18 mouse cellular contexts compared by ENCODE assay signal in the genomic region with DNA sequence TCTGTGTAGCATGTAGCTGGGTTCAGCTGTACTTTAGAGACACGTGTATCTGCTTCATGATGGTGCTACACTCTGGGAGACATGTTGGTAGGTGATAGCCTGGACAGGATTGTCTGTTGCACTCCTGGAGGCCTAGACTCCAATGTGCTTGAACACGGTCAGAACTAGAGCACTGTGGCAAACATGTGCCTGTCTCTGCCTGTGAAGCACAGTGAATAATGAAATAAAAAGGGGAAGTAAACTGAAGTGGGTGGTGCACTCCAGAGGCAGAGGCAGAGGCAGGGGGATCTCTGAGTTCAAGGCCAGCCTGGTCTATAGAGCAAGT. TPM values are rescaled to one million over a fixed set of nuclear protein-coding genes. Genes with fewer than 3 reads are reported as not detected.
DNase-seq lines count a peak whose midpoint lies in the region; ATAC-seq and TF ChIP-seq lines count a peak whose summit lies in the region.
"Had no signal": no experiment of that assay in that cellular context is flagged by ENCODE, and none has a peak within 500 bp of the region (broad histone marks: within the 10 kb centered on the region; RNA-seq: fewer than 3 reads in every experiment).

No protein-coding gene starts in this region.

- no peak for DNase-seq in lung, postnatal 25 days (ENCODE audit: low spot score)
- DNase-seq in CH12.LX (ENCODE audit: extremely low read depth): peak; percentile 72
- peak; percentile 68 for DNase-seq in splenic B cell, adult 2 months (ENCODE audit: low read depth, low spot score)
- no peak for DNase-seq in layer of hippocampus, postnatal 10 days (ENCODE audit: low spot score in 2 of 2)
- DNase-seq in thymus, postnatal 10 days (ENCODE audit: low spot score in 2 of 2): no peak
- no peak for DNase-seq in heart, postnatal 36 days
- DNase-seq: cerebellum, adult 11 months; gastrocnemius, adult 2 months; kidney, postnatal 14 days had no signal

- H3K79me2 ChIP-seq in CH12.LX (replicated peaks; ENCODE audit: control insufficient read depth, extremely low read depth, insufficient read depth, poor library complexity, severe bottlenecking): no peaks in the 10 kb centered on the region; the same call in 1 of the 2 replicates

- H3K9ac ChIP-seq in lung, embryonic 15.5 days: no peak overlapping the region
- peak overlapping the region; percentile 41 for H3K9ac ChIP-seq in CH12.LX (ENCODE audit: insufficient read depth, low read depth)
- H3K9ac ChIP-seq in intestine, embryonic 16.5 days (ENCODE audit: low read depth, low read length): peak overlapping the region; percentile 26; the same call in 1 of the 2 replicates
- H3K9ac ChIP-seq: embryonic facial prominence, embryonic 15.5 days; limb, embryonic 12.5 days had no signal

- dilution Hi-C loops in CH12.LX (cut with MboI; ENCODE audit: extremely low pct_ligation_motif_present, extremely low pct_unique_long_range_greater_than_20kb, low sequenced_read_pairs): no loop called here

- no peaks in the 10 kb centered on the region for H3K9me3 ChIP-seq in lung, embryonic 15.5 days
- peaks cover 6% of the 10 kb centered on the region for H3K9me3 ChIP-seq in CH12.LX (replicated peaks; ENCODE audit: low read length)
- H3K9me3 ChIP-seq in intestine, embryonic 16.5 days (ENCODE audit: control insufficient read depth, low read length): no peaks in the 10 kb centered on the region
- H3K9me3 ChIP-seq: embryonic facial prominence, embryonic 15.5 days; hindbrain, embryonic 10.5 days; limb, embryonic 12.5 days had no signal

- in situ Hi-C loops in CH12.LX (cut with MboI; ENCODE audit: low pct_ligation_motif_present, low pct_unique_long_range_greater_than_20kb, low sequenced_read_pairs): no loop called here

- TF ChIP-seq EP300 in CH12.LX (IDR thresholded peaks at IDR 0.05; ENCODE audit: low read length): no peak

- TF ChIP-seq RAD21 in CH12.LX (IDR thresholded peaks at IDR 0.05; ENCODE audit: low read depth, low read length): no peak

- no peak for TF ChIP-seq CTCF in CH12.LX (conservative IDR thresholded peaks at IDR 0.05 in 1 of 2, IDR thresholded peaks at IDR 0.05 in 1 of 2; ENCODE audit: low read depth in 2 of 2, low read length in 2 of 2)

- peaks cover 16% of the 10 kb centered on the region for H3K4me1 ChIP-seq in lung, embryonic 15.5 days
- H3K4me1 ChIP-seq in CH12.LX (ENCODE audit: control insufficient read depth in 1 of 2, insufficient read depth in 2 of 2): peaks cover 18 to 30% of the 10 kb centered on the region in 2 experiments
- H3K4me1 ChIP-seq in intestine, embryonic 16.5 days (ENCODE audit: control insufficient read depth, insufficient read depth, low read length): no peaks in the 10 kb centered on the region
- H3K4me1 ChIP-seq: embryonic facial prominence, embryonic 15.5 days; hindbrain, embryonic 10.5 days; limb, embryonic 12.5 days had no signal

- intact Hi-C loops in heart, postnatal 36 days (cut with DNase I): no loop called here

- no peak overlapping the region for H3K4me3 ChIP-seq in lung, embryonic 15.5 days
- peak overlapping the region; percentile 57 to 82 (median 79) for H3K4me3 ChIP-seq in CH12.LX (replicated peaks in 1 of 3; ENCODE audit: low read depth in 2 of 3, low read length in 2 of 3, poor library complexity in 1 of 3)
- peak overlapping the region; percentile 24 for H3K4me3 ChIP-seq in intestine, embryonic 16.5 days (ENCODE audit: low read length)
- H3K4me3 ChIP-seq: embryonic facial prominence, embryonic 15.5 days; gastrocnemius, adult 2 months; hindbrain, embryonic 10.5 days; limb, embryonic 12.5 days had no signal

- no peaks in the 10 kb centered on the region for H3K27me3 ChIP-seq in lung, embryonic 15.5 days
- no peaks in the 10 kb centered on the region for H3K27me3 ChIP-seq in CH12.LX (replicated peaks)
- H3K27me3 ChIP-seq in intestine, embryonic 16.5 days (replicated peaks; ENCODE audit: control insufficient read depth, insufficient read depth, low read length): no peaks in the 10 kb centered on the region
- H3K27me3 ChIP-seq in splenic B cell, adult 2 months (ENCODE audit: control insufficient read depth, insufficient read depth, low read length, poor library complexity, severe bottlenecking): no peaks in the 10 kb centered on the region
- H3K27me3 ChIP-seq: embryonic facial prominence, embryonic 15.5 days; limb, embryonic 12.5 days had no signal

- no peak overlapping the region for H3K4me2 ChIP-seq in lung, embryonic 15.5 days
- H3K4me2 ChIP-seq in CH12.LX (ENCODE audit: insufficient read depth, low read depth, poor library complexity, severe bottlenecking): peak overlapping the region; percentile 14
- peak overlapping the region; percentile 23; the same call in 1 of the 2 replicates for H3K4me2 ChIP-seq in intestine, embryonic 16.5 days (ENCODE audit: low read depth, low read length)
- H3K4me2 ChIP-seq: embryonic facial prominence, embryonic 15.5 days; heart, embryonic 11.5 days; limb, embryonic 12.5 days had no signal

- 0 out of 2 replicates have a peak, but pooled peaks have one; percentile 3 for ATAC-seq in lung, embryonic 15.5 days (ENCODE audit: borderline replicate concordance, extremely low read depth, low FRiP score, low TSS enrichment)
- peak; percentile 7; the same call in 1 of the 2 replicates for ATAC-seq in intestine, embryonic 16.5 days
- ATAC-seq: forebrain, embryonic 14.5 days had no signal

- 54% methylated on average over 2 of the region's 2 CpGs for WGBS in lung, embryonic 15.5 days
- WGBS in intestine, embryonic 16.5 days: 75% methylated on average over 2 of the region's 2 CpGs

- peak overlapping the region; percentile 82 for H3K27ac ChIP-seq in lung, embryonic 15.5 days
- H3K27ac ChIP-seq in CH12.LX (ENCODE audit: insufficient read depth, low read depth): peak overlapping the region; percentile 68
- peak overlapping the region; percentile 75 for H3K27ac ChIP-seq in intestine, embryonic 16.5 days (ENCODE audit: low read length)
- H3K27ac ChIP-seq: embryonic facial prominence, embryonic 15.5 days; gastrocnemius, adult 2 months; hindbrain, embryonic 10.5 days; limb, embryonic 12.5 days had no signal

- no peaks in the 10 kb centered on the region for H3K36me3 ChIP-seq in lung, embryonic 15.5 days
- H3K36me3 ChIP-seq in CH12.LX (replicated peaks in 1 of 2; ENCODE audit: control insufficient read depth in 1 of 2, insufficient read depth in 1 of 2, low read length in 1 of 2): peaks cover 17 to 40% of the 10 kb centered on the region in 2 experiments
- no peaks in the 10 kb centered on the region for H3K36me3 ChIP-seq in intestine, embryonic 16.5 days (ENCODE audit: control insufficient read depth, insufficient read depth, low read length)
- H3K36me3 ChIP-seq in splenic B cell, adult 2 months (ENCODE audit: control insufficient read depth, insufficient read depth, low read length, poor library complexity, severe bottlenecking): peaks cover 9% of the 10 kb centered on the region
- H3K36me3 ChIP-seq: embryonic facial prominence, embryonic 15.5 days; hindbrain, embryonic 10.5 days; limb, embryonic 12.5 days had no signal

- TF ChIP-seq POLR2A in CH12.LX (IDR thresholded peaks at IDR 0.05; ENCODE audit: low read depth, low read length): peak; percentile 65

TF ChIP-seq in CH12.LX, 34 proteins besides CTCF, POLR2A, EP300 and RAD21 (continues in another document):
- TF ChIP-seq E2F4 (IDR thresholded peaks at IDR 0.05; ENCODE audit: insufficient replicate concordance, low read depth, low read length) (no peak), RCOR1 (conservative IDR thresholded peaks at IDR 0.05; ENCODE audit: low read depth, low read length) (no peak), TCF12 (IDR thresholded peaks at IDR 0.05; ENCODE audit: low read depth, low read length) (0 out of 2 replicates have a peak, but pooled peaks have one; percentile 24), NELFE (IDR thresholded peaks at IDR 0.05; ENCODE audit: low read depth, low read length) (peak; percentile 56)

RNA-seq across cellular contexts. Expression of gene Hsh2d, which starts 0.7 kb away (rescaled TPM):
- 0.34 and 0.57 TPM in 2 replicates for polyA plus RNA-seq in lung, embryonic 15.5 days (2015; fragmentation: Nextera tagmentation; extraction: Ambion mirVana)
- total RNA-seq in CH12.LX (2012; rRNA removed): 17.9 TPM in 2 replicates
- 25.1 and 26.1 TPM in 2 replicates for total RNA-seq in CH12.LX (2014; rRNA removed)
- polyA plus RNA-seq in CH12.LX (2012; ENCODE audit: insufficient read length, low read depth): 19.9 and 24.1 TPM in 2 replicates
- polyA plus RNA-seq in intestine, embryonic 16.5 days (2015; fragmentation: Nextera tagmentation; extraction: Ambion mirVana): 2.5 and 2.7 TPM in 2 replicates
- under 1 TPM in 1 of 2 experiments, not detected in 1; 0.27 TPM for total RNA-seq in layer of hippocampus, postnatal 10 days (2021)
- not detected for total RNA-seq in heart, postnatal 36 days (2021)
- total RNA-seq: gastrocnemius, adult 2 months had no signal
- polyA plus RNA-seq: embryonic facial prominence, embryonic 15.5 days; forebrain, embryonic 14.5 days; hindbrain, embryonic 10.5 days; limb, embryonic 12.5 days had no signal

RNA-seq across cellular contexts. Expression of gene Cib3, which starts 22.5 kb away (rescaled TPM):
- 0.20 TPM in 2 replicates for polyA plus RNA-seq in lung, embryonic 15.5 days (2015; fragmentation: Nextera tagmentation; extraction: Ambion mirVana)
- total RNA-seq in CH12.LX (2012; rRNA removed) (not detected in 2 replicates), CH12.LX (2014; rRNA removed) (not detected in 2 replicates)
- polyA plus RNA-seq in CH12.LX (2012; ENCODE audit: insufficient read length, low read depth): not detected in 2 replicates
- not detected in 2 replicates for polyA plus RNA-seq in intestine, embryonic 16.5 days (2015; fragmentation: Nextera tagmentation; extraction: Ambion mirVana)
- total RNA-seq in layer of hippocampus, postnatal 10 days (2021): not detected
- total RNA-seq in heart, postnatal 36 days (2021): under 1 TPM in 1 of 2 experiments, not detected in 1; 0.57 TPM
- total RNA-seq: gastrocnemius, adult 2 months had no signal
- polyA plus RNA-seq: forebrain, embryonic 14.5 days; heart, embryonic 11.5 days; hindbrain, embryonic 10.5 days; intestine, embryonic 14.5 days; limb, embryonic 12.5 days had no signal

RNA-seq across cellular contexts. Expression of gene Gm11034, which starts 23.3 kb away (rescaled TPM):
- not detected in 2 replicates for polyA plus RNA-seq in lung, embryonic 15.5 days (2015; fragmentation: Nextera tagmentation; extraction: Ambion mirVana)
- not detected in 2 replicates for total RNA-seq in CH12.LX (2012; rRNA removed)
- not detected in 2 replicates for total RNA-seq in CH12.LX (2014; rRNA removed)
- not detected in 2 replicates for polyA plus RNA-seq in CH12.LX (2012; ENCODE audit: insufficient read length, low read depth)
- polyA plus RNA-seq in intestine, embryonic 16.5 days (2015; fragmentation: Nextera tagmentation; extraction: Ambion mirVana): not detected in 2 replicates
- total RNA-seq in layer of hippocampus, postnatal 10 days (2021): not detected
- not detected for total RNA-seq in heart, postnatal 36 days (2021)
- total RNA-seq: gastrocnemius, adult 2 months had no signal
- polyA plus RNA-seq: embryonic facial prominence, embryonic 15.5 days; forebrain, embryonic 14.5 days; heart, embryonic 11.5 days; hindbrain, embryonic 10.5 days; intestine, embryonic 14.5 days; limb, embryonic 12.5 days; testis, adult 2 months had no signal

RNA-seq across cellular contexts. Expression of gene Rab8a, which starts 29.2 kb away (rescaled TPM):
- polyA plus RNA-seq in lung, embryonic 15.5 days (2015; fragmentation: Nextera tagmentation; extraction: Ambion mirVana): 118 and 120 TPM in 2 replicates
- 102 and 113 TPM in 2 replicates for total RNA-seq in CH12.LX (2012; rRNA removed)
- total RNA-seq in CH12.LX (2014; rRNA removed): 165 and 190 TPM in 2 replicates
- polyA plus RNA-seq in CH12.LX (2012; ENCODE audit: insufficient read length, low read depth): 136 and 186 TPM in 2 replicates
- polyA plus RNA-seq in intestine, embryonic 16.5 days (2015; fragmentation: Nextera tagmentation; extraction: Ambion mirVana): 177 and 178 TPM in 2 replicates
- 10 to 100 TPM; 38.0 to 50.9 TPM for total RNA-seq in layer of hippocampus, postnatal 10 days (2021)
- 10 to 100 TPM; 18.6 to 26.0 TPM for total RNA-seq in heart, postnatal 36 days (2021)

RNA-seq across cellular contexts. Expression of gene Fam32a, which starts 29.4 kb away (rescaled TPM):
- 71.6 and 77.4 TPM in 2 replicates for polyA plus RNA-seq in lung, embryonic 15.5 days (2015; fragmentation: Nextera tagmentation; extraction: Ambion mirVana)
- total RNA-seq in CH12.LX (2012; rRNA removed) (33.1 and 38.1 TPM in 2 replicates), CH12.LX (2014; rRNA removed) (34.6 and 38.0 TPM in 2 replicates)
- polyA plus RNA-seq in CH12.LX (2012; ENCODE audit: insufficient read length, low read depth): 43.0 and 43.8 TPM in 2 replicates
- polyA plus RNA-seq in intestine, embryonic 16.5 days (2015; fragmentation: Nextera tagmentation; extraction: Ambion mirVana): 71.7 and 76.3 TPM in 2 replicates
- total RNA-seq in layer of hippocampus, postnatal 10 days (2021): 10 to 100 TPM; 62.5 to 65.8 TPM
- 10 to 100 TPM; 21.2 to 25.0 TPM for total RNA-seq in heart, postnatal 36 days (2021)

Comparison
In these comparisons a context has a peak if more than half of its experiments do, and no peak if none do; other contexts are left out.
1. DNase-seq: peak in CH12.LX (single experiment) and splenic B cell, adult 2 months (single experiment); none in lung, postnatal 25 days (single experiment), layer of hippocampus, postnatal 10 days (0 of 2), thymus, postnatal 10 days (0 of 2) and heart, postnatal 36 days (0 of 2).
2. RNA of gene Hsh2d, which starts 0.7 kb away (total RNA-seq): 17.9 to 26.1 TPM in CH12.LX; 0.27 TPM in layer of hippocampus, postnatal 10 days and not detected in heart, postnatal 36 days; every median in the first group is over 10 times any median in the second.
3. Peak in every context shown above with its lines, with median percentiles within 50 percentile points of each other: H3K27ac ChIP-seq.